Mouse (Mus musculus) telencephalon, adult 2 months (tissue): ENCODE results near the gene Mtif3.
A peak's percentile ranks its signal among the peaks of the same experiment; 100 is the strongest.

Experiments used
- DNase-seq: peaks from one replicate; pipeline ENCODE4 v3.0.0-alpha.2; 2011; ENCODE audit warnings: low read depth, low spot score

Mtif3 gene

GRCm38 (mm10) chr5:146916273-146916672, 47.3 kb downstream of the Mtif3 start:
- no peak for DNase-seq

DNA sequence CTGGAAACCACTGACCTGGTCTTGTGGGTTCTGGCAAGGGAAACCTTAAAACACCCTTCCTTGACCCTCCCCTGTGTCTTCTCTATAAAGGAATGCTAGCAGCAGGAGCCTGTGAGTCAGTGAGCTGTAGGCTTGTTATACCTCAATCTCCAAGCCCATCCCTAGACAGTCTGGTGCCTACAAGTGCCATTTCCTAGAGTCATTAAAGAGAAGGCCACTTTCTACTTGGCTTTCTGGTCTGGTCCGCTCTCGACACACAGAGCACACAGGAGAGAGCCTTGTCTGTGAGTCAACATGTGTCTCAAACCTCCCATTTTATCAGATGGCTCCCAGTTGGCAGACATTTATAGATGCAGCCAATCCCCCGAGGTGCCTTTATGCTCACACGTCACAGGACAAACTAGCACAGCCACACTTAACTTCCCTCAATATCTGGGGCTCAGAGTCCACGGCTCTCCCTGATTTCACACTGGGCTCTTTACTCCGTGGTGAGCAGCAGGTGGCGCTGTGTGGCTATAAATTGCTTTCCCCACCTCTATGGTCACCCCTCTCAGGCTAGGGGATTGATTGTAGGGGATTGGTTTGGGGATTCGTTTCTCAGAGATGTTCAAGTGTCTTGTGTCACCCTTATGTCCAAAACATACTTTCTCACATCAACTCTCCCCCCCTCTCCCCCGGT, 49.4 kb downstream of the Mtif3 start:
- no peak for DNase-seq

DNA sequence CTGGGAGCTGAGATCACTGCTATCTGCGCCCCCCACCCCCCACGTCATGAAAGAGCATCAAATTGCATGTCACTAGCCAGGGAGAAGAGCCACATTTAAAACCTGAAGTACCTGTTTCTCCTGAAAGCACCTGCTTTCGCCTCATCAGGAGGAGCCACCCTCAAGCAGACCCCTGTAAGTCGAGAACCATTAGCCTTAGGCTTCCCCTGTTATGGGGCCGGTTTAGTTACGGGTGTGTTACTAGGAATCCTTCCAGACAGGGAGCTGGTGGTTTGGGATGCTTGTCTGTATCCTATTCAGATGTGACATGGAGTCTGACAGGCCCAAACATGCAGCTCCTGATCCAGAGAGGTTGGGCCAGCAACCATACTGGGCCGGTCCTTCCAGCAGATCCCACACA, 50.2 kb downstream of the Mtif3 start:
- DNase-seq = no peak

DNA sequence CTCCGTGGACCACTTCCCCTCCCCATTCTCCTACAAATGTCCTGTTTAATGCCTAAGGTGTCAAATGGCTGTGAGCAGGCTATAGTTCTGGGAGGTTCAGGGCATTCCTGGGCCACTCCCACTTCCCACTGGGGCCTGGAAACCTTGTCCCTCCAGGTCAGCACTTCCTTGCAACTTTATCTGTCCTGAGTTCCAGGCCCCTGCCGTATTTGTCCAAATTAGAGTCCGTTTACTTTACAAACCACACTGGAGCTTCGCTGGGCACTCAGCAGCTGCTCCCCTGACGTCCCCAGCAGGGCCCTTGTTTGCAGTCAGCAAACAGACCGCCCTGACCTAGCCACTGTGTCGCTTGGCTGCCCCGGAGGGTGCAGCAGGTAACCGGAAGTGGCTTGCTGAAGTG, 51.4 kb downstream of the Mtif3 start:
- no peak for DNase-seq

DNA sequence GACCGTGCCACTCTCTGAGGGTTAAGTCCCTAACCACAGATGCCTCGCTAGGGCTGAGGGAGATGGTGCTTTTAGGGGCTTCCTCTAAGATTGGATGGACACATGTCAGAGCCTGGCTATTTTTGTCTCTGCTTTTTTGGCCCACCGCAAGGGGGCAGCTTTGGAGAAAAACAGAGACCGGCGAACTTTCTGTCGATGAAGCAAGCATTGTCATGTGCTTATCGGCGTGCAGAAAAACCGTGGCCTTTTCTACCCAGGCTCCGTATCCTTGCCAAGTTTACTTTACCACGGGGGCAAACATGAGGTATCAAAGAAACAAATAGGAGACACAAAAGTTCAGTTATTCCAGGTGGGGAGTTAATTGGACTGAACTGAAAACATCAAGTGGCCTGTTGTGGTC, 55.0 kb downstream of the Mtif3 start:
- DNase-seq = no peak

GRCm38 (mm10) chr5:146907533-146907932, 56.1 kb downstream of the Mtif3 start:
- no peak for DNase-seq

GRCm38 (mm10) chr5:146905486-146906172, 58.0 kb downstream of the Mtif3 start:
- no peak for DNase-seq

DNA sequence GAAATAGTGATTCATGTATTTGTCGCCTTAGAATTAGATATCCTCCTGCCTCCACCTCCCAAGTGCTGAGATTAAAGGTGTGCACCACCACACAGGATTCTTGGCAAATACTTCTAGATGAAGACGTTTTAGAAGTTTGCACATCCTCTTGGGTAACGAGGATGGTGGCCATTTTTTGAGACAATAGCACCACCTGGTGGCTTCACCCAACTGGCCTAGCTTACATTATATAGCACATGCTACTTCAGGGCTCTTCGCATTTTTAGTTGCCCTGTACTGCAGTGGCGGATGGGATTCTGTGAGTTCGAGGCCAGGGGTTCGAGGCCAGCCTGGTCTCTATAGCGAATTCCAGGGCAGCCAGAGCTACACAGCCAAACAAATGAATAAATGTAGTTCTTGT, 59.2 kb downstream of the Mtif3 start:
- DNase-seq = peak; percentile 52
